Mouse (Mus musculus): ENCODE results near the gene Pja2.

- no peak for TF ChIP-seq GATA1 (IDR thresholded peaks at IDR 0.05; ENCODE audit: borderline replicate concordance, low read length)
- no peak for TF ChIP-seq TAL1 (conservative IDR thresholded peaks at IDR 0.05; ENCODE audit: low read depth, low read length)
- no peak for TF ChIP-seq CTCF (IDR thresholded peaks at IDR 0.05; ENCODE audit: low read depth, low read length)
These were observed 42.0 kb downstream of the Pja2 start for GRCm38 (mm10) chr17:64289684-64290083.
